Mouse (Mus musculus) spleen, adult 2 months (tissue): Measurements from ENCODE around the gene Capn15. TPM values are rescaled to one million over a fixed set of nuclear protein-coding genes. Genes with fewer than 3 reads are reported as not detected.

ENCODE experiments used
- DNase-seq, 2 experiments: peaks; one replicate each; pipeline versions ENCODE4 v3.0.0 to v3.0.0-alpha.2; 2012 to 2021; ENCODE audit warnings: low spot score in 2 of 2, low read depth in 1 of 2
- H3K27ac ChIP-seq: fragments of 200-500 bp; 2 replicates; pipeline ENCODE4 v1.5.1; 2012; ENCODE audit warnings: low read length, inconsistent platforms; ENCODE audit not compliant: insufficient read depth
- H3K27me3 ChIP-seq: fragments of 200-500 bp; 2 replicates; pipeline ENCODE4 v1.6.1; 2012; ENCODE audit warnings: mild to moderate bottlenecking, moderate library complexity, low read length, inconsistent platforms; ENCODE audit not compliant: control insufficient read depth, insufficient read depth
- H3K36me3 ChIP-seq: fragments of 200-500 bp; 2 replicates; pipeline ENCODE4 v1.6.1; 2012; ENCODE audit warnings: mild to moderate bottlenecking, low read length, inconsistent platforms; ENCODE audit not compliant: control insufficient read depth, insufficient read depth
- H3K4me1 ChIP-seq: fragments of 200-500 bp; 2 replicates; pipeline ENCODE4 v1.6.1; 2011; ENCODE audit warnings: inconsistent platforms; ENCODE audit not compliant: control insufficient read depth, insufficient read depth, insufficient read length
- H3K4me3 ChIP-seq: fragments of 200-500 bp; 2 replicates; pipeline ENCODE4 v1.5.1; 2011; ENCODE audit warnings: mild to moderate bottlenecking, inconsistent platforms; ENCODE audit not compliant: insufficient read depth, insufficient read length; ENCODE audit errors: extremely low read depth
- CTCF ChIP-seq: fragments of 200-500 bp; IDR thresholded peaks from 2 replicates; pipeline ENCODE4 v1.5.1; 2011; ENCODE audit warnings: mild to moderate bottlenecking, inconsistent platforms; ENCODE audit not compliant: insufficient read depth, insufficient read length, insufficient replicate concordance; ENCODE audit errors: extremely low read depth
- POLR2A ChIP-seq: fragments of 200-500 bp; IDR thresholded peaks from 2 replicates; pipeline ENCODE4 v1.6.1; 2011; ENCODE audit warnings: low read depth, low read length, inconsistent platforms
- WGBS: fragments of 180-500 bp; shearing (Covaris S2); methylation state at CpG from one replicate; pipeline ENCODE4 v1.1.7; 2018; 5-methylcytosine and 5-hydroxymethylcytosine counted together
- polyA plus RNA-seq: library from polyadenylated mRNA; depleted of rRNA; stranded (reverse); fragments of >200 nt; gene quantifications from 2 replicates; pipeline ENCODE4 v1.2.3, GENCODE M21; 2012; rRNA removed

Capn15 gene
- polyA plus RNA-seq, 1 experiment = 35.0 TPM

DNA sequence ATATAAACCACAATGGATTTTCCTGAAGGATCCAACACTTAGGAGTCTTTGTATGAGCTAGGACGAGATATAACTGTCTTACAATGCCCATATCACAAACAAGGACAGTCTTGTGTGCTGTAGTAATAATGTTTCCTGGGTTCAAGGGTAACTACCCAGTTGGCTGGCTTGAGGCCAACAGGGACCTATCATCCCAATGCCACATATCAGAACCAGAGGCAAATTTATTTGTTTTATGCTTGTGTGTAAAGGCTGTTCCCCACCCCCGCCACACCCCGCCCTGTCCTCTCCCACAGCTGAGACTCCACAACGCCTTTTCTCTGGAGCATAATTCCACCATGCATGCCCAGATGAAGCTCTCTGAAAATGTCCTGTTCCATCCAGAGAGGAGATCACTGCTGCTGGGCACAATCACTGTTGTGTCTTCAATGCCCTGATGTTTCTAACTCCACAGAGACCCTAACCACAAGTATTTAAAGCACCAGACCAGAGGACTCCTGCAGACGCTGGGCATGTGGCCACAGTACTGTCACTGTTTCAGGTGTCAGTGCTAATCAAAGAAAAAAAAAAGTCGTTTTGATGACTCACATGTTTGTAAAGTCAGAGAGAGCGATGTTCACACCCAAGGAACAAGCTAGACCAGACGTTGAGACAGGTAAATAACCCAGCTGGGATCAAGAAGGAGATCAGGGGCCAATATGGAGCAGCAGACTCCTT is 68.5 kb downstream of the Capn15 start:
- WGBS = 78% methylated on average over 8 of the region's 8 CpGs
- Histone ChIP-seq H3K27me3 (no peaks in the 10 kb centered on the region), H3K36me3 (no peaks in the 10 kb centered on the region), H3K4me3 (no peak overlapping the region), H3K27ac (no peak overlapping the region), H3K4me1 (peaks cover 21% of the 10 kb centered on the region; the same call in 1 of the 2 replicates)
- DNase-seq = no peak
- TF ChIP-seq POLR2A (no peak), CTCF (no peak)

DNA sequence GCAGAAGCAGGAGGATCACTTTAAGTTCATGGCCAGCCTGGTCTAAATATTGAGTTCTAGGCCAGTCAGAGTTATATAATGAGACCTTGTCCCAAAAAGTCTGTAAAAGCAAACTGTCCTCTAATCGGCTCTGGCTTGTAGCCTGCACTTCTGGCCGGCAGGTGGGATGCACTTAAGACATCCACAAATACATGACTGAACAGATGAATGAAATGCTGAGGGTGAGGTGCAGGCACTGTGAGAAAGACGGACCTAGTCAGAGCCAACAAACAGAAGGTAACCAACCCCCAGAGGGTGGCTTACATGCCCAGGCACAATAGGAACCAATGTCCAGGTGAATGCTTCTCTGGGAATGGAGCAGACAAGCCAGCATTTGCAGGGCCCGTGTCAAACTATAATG is 71.3 kb downstream of the Capn15 start:
- Histone ChIP-seq H3K4me1 (peaks cover 21% of the 10 kb centered on the region; the same call in 1 of the 2 replicates), H3K36me3 (no peaks in the 10 kb centered on the region), H3K27ac (no peak overlapping the region), H3K27me3 (no peaks in the 10 kb centered on the region), H3K4me3 (no peak overlapping the region)
- 68% methylated on average over 4 of the region's 4 CpGs for WGBS
- no peak for DNase-seq
- TF ChIP-seq CTCF (no peak), POLR2A (no peak)

DNA sequence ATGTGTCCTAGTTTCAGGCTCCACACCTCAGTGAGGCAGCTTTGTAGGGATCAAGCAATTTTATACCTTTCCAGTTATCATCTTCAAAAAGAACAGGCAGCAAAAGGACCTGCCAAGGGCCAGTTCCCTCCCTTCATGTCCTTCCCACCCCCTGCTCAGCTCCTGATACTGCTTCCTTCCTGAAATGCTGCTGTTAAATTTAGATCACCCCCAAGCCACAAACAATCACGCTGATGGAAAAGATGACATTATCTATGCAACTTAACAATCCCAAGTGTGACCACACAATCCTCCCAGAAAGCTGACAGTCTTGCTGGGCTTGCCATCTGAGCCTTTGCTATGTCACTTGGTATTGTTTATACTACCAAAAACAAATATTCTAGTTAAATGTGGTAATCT is 71.7 kb downstream of the Capn15 start:
- peaks cover 21% of the 10 kb centered on the region; the same call in 1 of the 2 replicates for H3K4me1 ChIP-seq
- H3K36me3 ChIP-seq = no peaks in the 10 kb centered on the region
- H3K27ac ChIP-seq = no peak overlapping the region
- no peaks in the 10 kb centered on the region for H3K27me3 ChIP-seq
- TF ChIP-seq POLR2A = no peak
- no peak for TF ChIP-seq CTCF
- no peak for DNase-seq
- WGBS = 8% methylated on average over 1 of the region's 1 CpGs
- H3K4me3 ChIP-seq = no peak overlapping the region

DNA sequence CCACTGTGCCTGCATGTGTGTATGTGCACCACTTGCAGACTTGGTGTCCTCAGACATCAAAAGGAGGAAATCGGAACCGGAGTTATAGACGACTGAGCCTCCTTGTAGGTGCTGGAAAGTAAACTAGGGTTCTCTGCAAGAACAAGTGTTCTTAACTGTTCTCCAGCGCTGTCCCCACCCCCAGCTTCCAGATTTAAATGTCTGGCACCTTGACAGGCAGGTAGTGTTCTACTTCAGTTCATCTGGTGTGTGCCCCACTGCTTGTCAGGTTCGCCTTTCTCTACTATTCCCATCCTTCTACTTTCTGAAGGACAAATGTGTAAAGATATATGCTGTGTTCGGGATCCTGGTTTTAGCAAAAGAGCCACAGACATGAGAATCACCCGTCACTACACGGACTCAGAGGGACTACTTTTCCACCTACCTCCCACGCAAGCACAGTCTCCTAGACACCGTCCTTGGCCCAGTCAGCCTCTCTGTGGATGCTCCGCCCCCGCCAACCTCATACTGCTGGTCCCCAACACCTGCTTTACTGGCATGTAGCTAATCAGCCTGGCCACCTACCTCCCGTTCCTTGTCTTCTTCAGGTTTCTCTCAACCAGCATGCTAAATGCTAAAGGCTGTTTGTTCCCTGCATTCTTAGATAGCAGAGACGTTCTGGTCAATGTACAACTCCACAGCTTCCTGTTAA is 72.3 kb downstream of the Capn15 start:
- H3K36me3 ChIP-seq = no peaks in the 10 kb centered on the region
- DNase-seq = no peak
- H3K27me3 ChIP-seq = no peaks in the 10 kb centered on the region
- WGBS = 65% methylated on average over 14 of the region's 14 CpGs
- no peak overlapping the region for H3K27ac ChIP-seq
- TF ChIP-seq POLR2A (no peak), CTCF (no peak)
- peaks cover 16% of the 10 kb centered on the region; the same call in 1 of the 2 replicates for H3K4me1 ChIP-seq
- H3K4me3 ChIP-seq = no peak overlapping the region

DNA sequence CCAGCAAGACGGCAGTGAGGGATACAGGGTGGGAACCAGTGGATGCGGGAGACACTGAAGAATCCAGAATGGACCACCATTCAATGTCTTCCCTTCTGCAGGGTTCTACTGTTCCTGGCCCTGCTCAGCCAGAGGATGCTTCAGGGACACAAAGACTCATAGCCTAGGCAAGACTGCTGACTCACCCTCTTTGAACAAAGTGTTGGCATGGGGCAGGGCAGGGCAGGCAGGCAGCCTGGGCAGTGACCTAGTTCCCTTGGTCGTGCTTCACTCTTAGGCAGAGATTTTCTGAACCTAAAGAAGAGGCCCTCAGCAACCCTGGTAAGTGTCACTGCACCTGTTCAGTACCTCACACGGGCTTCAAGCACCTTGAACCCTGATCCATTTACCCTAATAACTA is 73.8 kb downstream of the Capn15 start:
- DNase-seq = no peak
- no peak for TF ChIP-seq POLR2A
- no peak for TF ChIP-seq CTCF
- H3K4me3 ChIP-seq = no peak overlapping the region
- no peaks in the 10 kb centered on the region for H3K27me3 ChIP-seq
- H3K4me1 ChIP-seq = peaks cover 11% of the 10 kb centered on the region; the same call in 1 of the 2 replicates
- H3K36me3 ChIP-seq = no peaks in the 10 kb centered on the region
- WGBS = 82% methylated on average over 4 of the region's 4 CpGs
- no peak overlapping the region for H3K27ac ChIP-seq

Other genes with a start within 250 kb of the Capn15 start
- gene Mslnl, start 249.8 kb downstream of the Capn15 start, polyA plus RNA-seq = 0.09 and 0.13 TPM in 2 replicates
- gene Msln, start 231.4 kb downstream of the Capn15 start, polyA plus RNA-seq = 3.1 and 6.8 TPM in 2 replicates
- gene Narfl, start 212.0 kb downstream of the Capn15 start, polyA plus RNA-seq = 18.6 and 20.7 TPM in 2 replicates
- gene Haghl, start 200.1 kb downstream of the Capn15 start, polyA plus RNA-seq = 37.9 and 49.4 TPM in 2 replicates
- gene Ccdc78, start 199.2 kb downstream of the Capn15 start, polyA plus RNA-seq = 0.08 TPM in 1 of 2 replicates, not detected in the other
- 96.7 and 113 TPM in 2 replicates for gene Fam173a, start 192.9 kb downstream of the Capn15 start, polyA plus RNA-seq
- 1.1 TPM in 1 of 2 replicates, not detected in the other for gene AC134908.4, start 190.1 kb downstream of the Capn15 start, polyA plus RNA-seq
- 37.6 and 61.5 TPM in 2 replicates for gene Metrn, start 188.7 kb downstream of the Capn15 start, polyA plus RNA-seq
- gene Fbxl16, start 176.7 kb downstream of the Capn15 start, polyA plus RNA-seq = 1.2 and 1.4 TPM in 2 replicates
- gene Wdr24, start 162.2 kb downstream of the Capn15 start, polyA plus RNA-seq = 33.6 and 38.6 TPM in 2 replicates
- 30.9 and 31.3 TPM in 2 replicates for gene Jmjd8, start 156.9 kb downstream of the Capn15 start, polyA plus RNA-seq
- gene Stub1, start 152.4 kb downstream of the Capn15 start, polyA plus RNA-seq = 85.4 and 104 TPM in 2 replicates
- 5.5 and 7.3 TPM in 2 replicates for gene Rhbdl1, start 148.5 kb downstream of the Capn15 start, polyA plus RNA-seq
- gene Gm20683, start 144.0 kb downstream of the Capn15 start, polyA plus RNA-seq = 29.5 and 34.1 TPM in 2 replicates
- gene Rhot2, start 140.9 kb downstream of the Capn15 start, polyA plus RNA-seq = 62.1 and 77.0 TPM in 2 replicates
- 34.5 and 45.0 TPM in 2 replicates for gene Wdr90, start 124.3 kb downstream of the Capn15 start, polyA plus RNA-seq
- 17.3 and 21.7 TPM in 2 replicates for gene Mcrip2, start 117.0 kb downstream of the Capn15 start, polyA plus RNA-seq
- 53.6 and 81.2 TPM in 2 replicates for gene Mettl26, start 110.7 kb downstream of the Capn15 start, polyA plus RNA-seq
- gene Wfikkn1, start 104.9 kb downstream of the Capn15 start, polyA plus RNA-seq = 0.74 and 0.99 TPM in 2 replicates
- gene Rab40c, start 66.1 kb downstream of the Capn15 start, polyA plus RNA-seq = 26.8 and 31.6 TPM in 2 replicates
- 203 and 239 TPM in 2 replicates for gene Pigq, start 40.9 kb downstream of the Capn15 start, polyA plus RNA-seq
- 4.3 and 4.7 TPM in 2 replicates for gene Nhlrc4, start 40.8 kb downstream of the Capn15 start, polyA plus RNA-seq
- not detected in 2 replicates for gene A930017K11Rik, start 33.2 kb downstream of the Capn15 start, polyA plus RNA-seq
- gene Rab11fip3, start 83.8 kb upstream of the Capn15 start, polyA plus RNA-seq = 13.3 and 13.6 TPM in 2 replicates
- 5.7 and 5.8 TPM in 2 replicates for gene Decr2, start 104.5 kb upstream of the Capn15 start, polyA plus RNA-seq
- gene Nme4, start 109.8 kb upstream of the Capn15 start, polyA plus RNA-seq = 13.7 and 17.7 TPM in 2 replicates
- 44.9 and 58.3 TPM in 2 replicates for gene Tmem8, start 127.5 kb upstream of the Capn15 start, polyA plus RNA-seq
- 39.5 and 49.5 TPM in 2 replicates for gene Mrpl28, start 137.7 kb upstream of the Capn15 start, polyA plus RNA-seq
- gene Axin1, start 152.9 kb upstream of the Capn15 start, polyA plus RNA-seq = 18.6 and 18.9 TPM in 2 replicates
- 47.8 and 49.0 TPM in 2 replicates for gene Pdia2, start 213.3 kb upstream of the Capn15 start, polyA plus RNA-seq
- 11.5 and 16.1 TPM in 2 replicates for gene Rgs11, start 217.2 kb upstream of the Capn15 start, polyA plus RNA-seq
- 7.7 and 15.8 TPM in 2 replicates for gene Arhgdig, start 222.0 kb upstream of the Capn15 start, polyA plus RNA-seq